Mouse (Mus musculus) cerebellum, adult 2 months (tissue): ENCODE results near the gene Ugt1a5. TPM values are rescaled to one million over a fixed set of nuclear protein-coding genes. Genes with fewer than 3 reads are reported as not detected.
A peak's percentile ranks its signal among the peaks of the same experiment; 100 is the strongest.

Experiments used
- DNase-seq, 2 experiments: peaks; one replicate each; pipeline ENCODE4 v3.0.0; 2021
- H3K27ac ChIP-seq: fragments of 200-500 bp; 2 replicates; pipeline ENCODE4 v1.5.1; 2012; ENCODE audit warnings: low read length, control low read depth, inconsistent platforms; ENCODE audit not compliant: insufficient read depth
- H3K27me3 ChIP-seq: fragments of 200-500 bp; 2 replicates; pipeline ENCODE4 v1.6.1; 2012; ENCODE audit warnings: inconsistent platforms, mild to moderate bottlenecking, low read length, moderate library complexity; ENCODE audit not compliant: control insufficient read depth, insufficient read depth
- H3K4me1 ChIP-seq: fragments of 200-500 bp; 2 replicates; pipeline ENCODE4 v1.6.1; 2011; ENCODE audit warnings: low read length; ENCODE audit not compliant: control insufficient read depth, insufficient read depth
- H3K4me3 ChIP-seq: fragments of 200-500 bp; replicated peaks from 2 replicates; pipeline ENCODE3; 2011; ENCODE audit warnings: mild to moderate bottlenecking, low read depth, low read length, control low read depth; ENCODE audit not compliant: insufficient read depth
- CTCF ChIP-seq: fragments of 200-500 bp; IDR thresholded peaks from 2 replicates; pipeline ENCODE4 v1.5.1; 2011; ENCODE audit warnings: low read depth, mild to moderate bottlenecking, control low read depth, low read length, moderate library complexity, borderline replicate concordance; ENCODE audit not compliant: insufficient read depth
- POLR2A ChIP-seq: fragments of 200-500 bp; IDR thresholded peaks from 2 replicates; pipeline ENCODE4 v1.6.1; 2011; ENCODE audit warnings: low read length, control low read depth, borderline replicate concordance; ENCODE audit not compliant: insufficient read depth
- WGBS: fragments of 180-500 bp; shearing (Covaris S2); methylation state at CpG from one replicate; pipeline ENCODE4 v1.1.7; 2018; 5-methylcytosine and 5-hydroxymethylcytosine counted together
- polyA plus RNA-seq: library from polyadenylated mRNA; depleted of rRNA; stranded (reverse); fragments of >200 nt; gene quantifications from 2 replicates; pipeline ENCODE4 v1.2.3, GENCODE M21; 2012

Gene Ugt1a5
- polyA plus RNA-seq, 1 experiment = not detected

GRCm38 (mm10) chr1:88179657-88180056, 13.8 kb downstream of the Ugt1a5 start:
- WGBS = 94% methylated on average over 1 of the region's 1 CpGs
- H3K4me1 ChIP-seq = no peaks in the 10 kb centered on the region
- no peak overlapping the region for H3K27ac ChIP-seq
- TF ChIP-seq CTCF (no peak), POLR2A (no peak)
- no peak overlapping the region for H3K4me3 ChIP-seq
- DNase-seq = no peak
- no peaks in the 10 kb centered on the region for H3K27me3 ChIP-seq

GRCm38 (mm10) chr1:88186325-88186935, 20.6 kb downstream of the Ugt1a5 start:
- no peak overlapping the region for H3K4me3 ChIP-seq
- no peak overlapping the region for H3K27ac ChIP-seq
- no peak for DNase-seq
- no peaks in the 10 kb centered on the region for H3K27me3 ChIP-seq
- 87% methylated on average over 5 of the region's 5 CpGs for WGBS
- no peak for TF ChIP-seq CTCF
- TF ChIP-seq POLR2A = no peak
- no peaks in the 10 kb centered on the region for H3K4me1 ChIP-seq

DNA sequence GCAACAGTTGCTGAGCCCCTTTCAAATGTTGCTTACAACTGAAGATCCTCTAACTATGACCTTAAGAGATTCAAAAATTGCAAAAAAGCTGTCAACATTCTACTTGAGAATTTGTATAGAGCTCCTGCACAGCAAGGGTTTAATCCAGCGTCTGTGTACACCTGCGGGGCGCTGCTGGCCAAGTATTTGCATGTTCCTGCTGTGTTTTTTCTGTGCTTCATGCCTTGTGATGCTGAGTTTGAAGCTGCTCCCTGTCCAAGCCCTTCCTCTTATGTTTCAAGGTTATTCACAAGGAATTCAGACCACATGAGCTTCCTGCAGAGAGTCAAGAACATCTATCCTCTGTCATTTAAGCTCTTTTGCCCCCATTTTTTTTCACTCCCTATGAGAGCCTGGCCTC, 26.3 kb downstream of the Ugt1a5 start:
- 53% methylated on average over 3 of the region's 3 CpGs for WGBS
- H3K27ac ChIP-seq = no peak overlapping the region
- DNase-seq = no peak
- no peak for TF ChIP-seq CTCF
- TF ChIP-seq POLR2A = no peak
- no peaks in the 10 kb centered on the region for H3K4me1 ChIP-seq
- no peak overlapping the region for H3K4me3 ChIP-seq
- no peaks in the 10 kb centered on the region for H3K27me3 ChIP-seq

DNA sequence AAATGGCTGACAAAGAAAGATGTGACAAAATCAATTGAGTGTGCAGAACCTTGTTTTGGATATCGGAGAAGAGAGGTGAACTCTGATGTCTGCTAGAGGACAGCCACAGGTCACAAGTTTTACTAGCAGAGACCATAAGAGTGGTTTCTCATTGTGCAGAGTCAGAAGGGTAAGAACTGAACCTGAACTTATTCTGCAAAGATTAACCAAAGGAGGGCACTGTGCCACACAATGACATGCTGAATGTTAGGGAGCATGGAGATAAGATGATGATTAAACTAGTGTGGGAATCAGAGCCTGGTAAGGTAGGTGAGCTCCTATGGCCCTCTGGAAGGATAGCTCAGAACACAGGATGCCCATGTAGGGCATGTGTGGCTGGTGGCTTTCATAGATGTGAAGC, 29.9 kb downstream of the Ugt1a5 start:
- peaks cover 14% of the 10 kb centered on the region for H3K4me1 ChIP-seq
- no peak for DNase-seq
- no peak overlapping the region for H3K4me3 ChIP-seq
- TF ChIP-seq POLR2A (no peak), CTCF (no peak)
- WGBS = 89% methylated on average over 1 of the region's 1 CpGs
- H3K27me3 ChIP-seq = no peaks in the 10 kb centered on the region
- H3K27ac ChIP-seq = no peak overlapping the region

DNA sequence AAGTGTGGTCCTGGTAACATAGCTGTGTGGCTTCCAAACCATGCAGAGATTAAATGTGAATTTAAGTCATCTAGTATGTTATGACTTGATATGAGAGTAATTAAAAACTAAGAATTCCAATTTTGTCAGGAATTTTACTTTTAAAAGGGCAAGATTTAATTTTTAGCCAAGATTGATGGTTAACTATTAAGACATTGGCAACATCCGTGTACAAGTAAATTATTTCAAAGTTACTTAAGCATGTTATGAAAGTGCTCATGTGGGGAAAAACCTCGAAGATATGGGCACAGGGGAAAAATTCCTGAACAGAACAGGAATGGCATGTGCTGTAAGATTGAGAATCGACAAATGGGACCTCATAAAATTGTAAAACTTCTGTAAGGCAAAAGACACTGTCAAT, 31.6 kb downstream of the Ugt1a5 start:
- Histone ChIP-seq H3K4me3 (no peak overlapping the region), H3K27me3 (no peaks in the 10 kb centered on the region), H3K4me1 (peaks cover 14% of the 10 kb centered on the region), H3K27ac (no peak overlapping the region)
- DNase-seq = no peak
- TF ChIP-seq CTCF (no peak), POLR2A (no peak)
- 77% methylated on average over 3 of the region's 3 CpGs for WGBS

GRCm38 (mm10) chr1:88199996-88200395, 34.2 kb downstream of the Ugt1a5 start:
- Histone ChIP-seq H3K27me3 (no peaks in the 10 kb centered on the region), H3K4me3 (no peak overlapping the region), H3K27ac (peak overlapping the region; percentile 60), H3K4me1 (peaks cover 14% of the 10 kb centered on the region)
- TF ChIP-seq POLR2A (no peak), CTCF (no peak)
- peak; percentile 60 to 73 for DNase-seq
- 18% methylated on average over 2 of the region's 2 CpGs for WGBS

DNA sequence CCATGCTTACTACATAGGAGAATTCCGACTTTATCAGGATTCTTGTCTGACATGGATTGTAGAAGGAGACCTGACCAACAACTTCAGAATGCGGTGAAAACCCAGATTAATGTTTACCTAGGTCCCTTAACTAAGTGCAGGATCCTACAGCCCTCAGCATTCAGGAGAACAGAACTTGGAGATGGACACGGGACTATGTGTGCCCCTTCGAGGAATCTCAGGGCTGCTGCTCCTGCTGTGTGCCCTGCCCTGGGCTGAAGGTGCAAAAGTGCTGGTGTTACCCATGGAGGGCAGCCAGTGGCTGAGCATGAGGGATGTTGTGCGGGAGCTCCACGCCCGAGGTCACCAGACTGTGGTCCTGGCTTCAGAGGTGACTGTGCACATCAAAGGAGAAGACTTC, 34.6 kb downstream of the Ugt1a5 start, which contains the start of gene Ugt1a2:
Ugt1a2 (plus strand) TSS at position 146 of the 400 bp plus-strand sequence.
- no peaks in the 10 kb centered on the region for H3K27me3 ChIP-seq
- DNase-seq = no peak
- H3K4me3 ChIP-seq = no peak within 1 kb of the TSS
- 73% methylated on average over 7 of the region's 7 CpGs for WGBS
- TF ChIP-seq CTCF = no peak
- no peak for TF ChIP-seq POLR2A
- peak within 1 kb of the TSS; percentile 60 for H3K27ac ChIP-seq
- H3K4me1 ChIP-seq = peaks cover 14% of the 10 kb centered on the region

GRCm38 (mm10) chr1:88205294-88205922, 39.6 kb downstream of the Ugt1a5 start, which contains the start of gene Dnajb3:
Dnajb3 (minus strand) TSS chr1:88205782.
- no peaks in the 10 kb centered on the region for H3K27me3 ChIP-seq
- TF ChIP-seq CTCF (no peak), POLR2A (peak; percentile 55)
- peak within 1 kb of the TSS; percentile 74 for H3K4me3 ChIP-seq
- peaks cover 3% of the 10 kb centered on the region for H3K4me1 ChIP-seq
- no peak within 1 kb of the TSS for H3K27ac ChIP-seq
- WGBS = 8% methylated on average over 62 of the region's 62 CpGs
- peak; percentile 89 to 91 for DNase-seq
